Mouse (Mus musculus) ES-Bruce4 (cell line): Measurements from ENCODE around the gene B3gnt3.

Experiments
- CTCF ChIP-seq: IDR thresholded peaks from one replicate; pipeline ENCODE4 v1.8.1; 2011; ENCODE audit warnings: low read depth, low read length
- POLR2A ChIP-seq: IDR thresholded peaks from one replicate; pipeline ENCODE4 v1.8.1; 2011; ENCODE audit warnings: low read length; ENCODE audit not compliant: insufficient read depth

GRCm38 (mm10) chr8:71666855-71667254 is 34.7 kb downstream of the B3gnt3 start:
- TF ChIP-seq POLR2A (no peak), CTCF (no peak)
